Mouse (Mus musculus): ENCODE results near the gene Scgb2b26.
"Not testable (repeated sequence)": the region's sequence is repeated elsewhere in the genome, so short reads cannot be mapped to it uniquely, and the experiment has no call there.

Gene Scgb2b26

DNA sequence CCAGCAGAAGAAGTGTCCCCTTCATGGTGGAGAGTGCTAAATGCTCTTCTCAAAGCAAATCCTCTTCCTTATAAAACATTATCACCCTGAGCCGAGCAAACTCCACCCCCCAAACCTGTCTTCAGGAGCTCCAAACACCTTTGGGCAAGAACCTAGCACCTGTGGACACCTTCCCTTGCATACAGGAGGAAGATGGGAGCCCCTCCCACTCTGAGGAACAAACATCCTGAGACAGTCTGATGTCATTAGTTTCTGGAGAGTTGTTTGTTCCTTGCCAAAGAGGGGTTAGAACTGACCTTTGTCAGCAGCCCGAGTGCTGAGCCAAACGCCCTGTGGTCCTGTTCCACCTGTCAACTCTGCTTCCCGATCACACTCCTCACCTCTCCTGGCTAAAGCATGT lies at the start of gene Scgb2b26:
Gene Scgb2b26 (minus strand): TSS at position 101 of the 400 bp plus-strand sequence.
- DNase-seq (ENCODE audit: low spot score), result no peak

GRCm38 (mm10) chr7:33982281-33982680 lies 37.4 kb upstream of the Scgb2b26 start:
- not testable (repeated sequence) for DNase-seq (ENCODE audit: low spot score)

GRCm38 (mm10) chr7:33902982-33903381 lies 41.9 kb downstream of the Scgb2b26 start:
- DNase-seq (ENCODE audit: low spot score), result no peak

DNA sequence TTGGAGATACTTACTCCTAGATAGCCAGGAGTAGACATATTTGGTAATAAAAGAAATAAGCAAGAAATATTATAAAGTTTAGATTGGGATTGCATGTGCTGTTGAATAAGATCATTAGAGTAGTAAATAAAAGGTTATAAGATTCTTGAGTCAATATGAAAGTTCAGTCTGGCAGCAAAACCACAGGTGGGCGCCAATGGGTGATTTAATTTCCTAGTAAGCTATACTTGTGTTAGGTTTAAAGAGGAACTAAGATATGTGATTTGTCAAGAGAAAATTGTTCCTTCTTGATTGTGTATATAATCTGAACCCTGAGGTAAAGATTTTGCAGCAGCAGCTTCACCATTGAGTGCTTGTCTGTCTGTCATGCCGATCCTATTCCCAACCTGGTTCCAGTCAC lies 44.0 kb downstream of the Scgb2b26 start:
- DNase-seq (ENCODE audit: low spot score), result no peak

- no peak for DNase-seq (ENCODE audit: low spot score)
Measured at GRCm38 (mm10) chr7:33900007-33900406, 44.8 kb downstream of the Scgb2b26 start.
